Comparison of ENCODE assay signal across 7 mouse cellular contexts in the genomic region with DNA sequence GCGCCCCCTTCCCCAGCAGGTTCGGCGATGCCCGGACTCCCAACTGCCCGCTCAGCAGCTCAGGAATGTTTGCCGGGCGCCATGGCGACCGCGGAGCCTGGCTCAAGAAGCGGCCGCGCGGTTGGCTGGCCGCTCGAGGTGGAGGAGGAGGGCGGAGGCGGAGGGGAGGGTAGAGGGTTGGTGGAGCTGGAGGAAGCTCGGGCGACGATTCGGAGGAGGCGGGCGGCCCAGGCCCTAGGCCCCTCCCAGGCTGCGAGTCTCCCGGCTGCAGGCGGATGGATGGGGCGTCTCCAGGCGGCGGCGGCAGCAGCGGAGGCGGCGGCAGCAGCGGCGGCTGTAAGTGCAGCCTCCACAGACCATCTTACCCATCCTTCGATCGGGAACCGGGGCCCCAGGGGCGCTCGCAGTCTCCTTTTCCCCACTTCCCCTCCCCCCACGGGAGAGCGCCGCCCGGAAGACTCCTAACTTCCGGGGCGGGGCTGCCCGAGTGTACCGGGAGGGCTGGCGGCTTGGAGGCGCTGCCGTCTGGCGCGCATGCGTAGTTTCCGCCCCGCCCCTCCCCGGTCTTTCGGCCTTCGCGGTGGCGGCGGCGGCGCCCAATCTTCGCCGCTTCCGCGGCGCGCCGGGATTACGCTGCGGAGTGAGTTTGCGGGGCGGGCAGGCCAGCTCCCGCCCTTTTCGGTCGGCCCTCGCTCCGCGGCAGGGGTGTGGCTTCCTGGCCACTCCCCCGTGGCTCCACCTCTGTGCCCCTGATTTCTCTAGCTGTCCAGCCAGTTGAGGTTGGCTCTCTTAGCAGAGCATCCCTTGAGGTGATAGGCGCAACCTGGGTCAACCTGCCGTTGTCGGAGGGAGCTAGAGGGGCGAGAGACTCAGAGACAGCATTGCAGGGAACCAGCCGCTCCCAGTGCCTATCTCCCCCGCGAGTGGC. TPM values are rescaled to one million over a fixed set of nuclear protein-coding genes. Genes with fewer than 3 reads are reported as not detected.
DNase-seq lines count a peak whose midpoint lies in the region; ATAC-seq and TF ChIP-seq lines count a peak whose summit lies in the region.

Mier1 (plus strand) TSS at position 207 of the 928 bp plus-strand sequence.
Wdr78 (minus strand) TSS at position 372 of the 928 bp plus-strand sequence.

- TF ChIP-seq CTCF in kidney, adult 2 months (conservative IDR thresholded peaks at IDR 0.05; ENCODE audit: insufficient read depth, insufficient read length, low read depth, low read length), result no peak
- no peak for TF ChIP-seq CTCF in spleen, adult 2 months (IDR thresholded peaks at IDR 0.05; ENCODE audit: extremely low read depth, insufficient read depth, insufficient read length, insufficient replicate concordance)

- peak within 1 kb of the TSS; percentile 98 for H3K27ac ChIP-seq in embryonic facial prominence, embryonic 12.5 days
- peak within 1 kb of the TSS; percentile 90 for H3K27ac ChIP-seq in kidney, adult 2 months (ENCODE audit: insufficient read depth, low read depth, low read length)
- H3K27ac ChIP-seq in limb, embryonic 12.5 days, result peak within 1 kb of the TSS; percentile 99
- H3K27ac ChIP-seq in midbrain, embryonic 15.5 days, result peak within 1 kb of the TSS; percentile 99
- H3K27ac ChIP-seq in spleen, adult 2 months (ENCODE audit: insufficient read depth, low read length), result peak within 1 kb of the TSS; percentile 97

- H3K4me1 ChIP-seq in embryonic facial prominence, embryonic 12.5 days, result peaks cover 24% of the 10 kb centered on the region
- peaks cover 12% of the 10 kb centered on the region; the same call in 1 of the 2 replicates for H3K4me1 ChIP-seq in kidney, adult 2 months (ENCODE audit: control insufficient read depth, insufficient read depth, low read length)
- H3K4me1 ChIP-seq in limb, embryonic 12.5 days (replicated peaks), result peaks cover 18% of the 10 kb centered on the region
- H3K4me1 ChIP-seq in midbrain, embryonic 15.5 days, result peaks cover 41% of the 10 kb centered on the region
- peaks cover 3% of the 10 kb centered on the region for H3K4me1 ChIP-seq in spleen, adult 2 months (ENCODE audit: control insufficient read depth, insufficient read depth, insufficient read length)

- WGBS in embryonic facial prominence, embryonic 12.5 days, result under 1% methylated on average over 79 of the region's 90 CpGs
- under 1% methylated on average over 87 of the region's 90 CpGs for WGBS in kidney, adult 2 months
- WGBS in limb, embryonic 12.5 days, result under 1% methylated on average over 89 of the region's 90 CpGs
- WGBS in midbrain, embryonic 15.5 days, result under 1% methylated on average over 83 of the region's 90 CpGs
- WGBS in spleen, adult 2 months, result under 1% methylated on average over 82 of the region's 90 CpGs

- H3K4me2 ChIP-seq in embryonic facial prominence, embryonic 12.5 days (replicated peaks), result peak within 1 kb of the TSS; percentile 70
- H3K4me2 ChIP-seq in limb, embryonic 12.5 days, result peak within 1 kb of the TSS; percentile 79
- peak within 1 kb of the TSS; percentile 64 for H3K4me2 ChIP-seq in midbrain, embryonic 15.5 days

- TF ChIP-seq POLR2A in kidney, adult 2 months (IDR thresholded peaks at IDR 0.05; ENCODE audit: low read depth, low read length), result peak; percentile 6
- TF ChIP-seq POLR2A in spleen, adult 2 months (IDR thresholded peaks at IDR 0.05; ENCODE audit: low read depth, low read length), result no peak

- H3K9me3 ChIP-seq in embryonic facial prominence, embryonic 12.5 days, result no peaks in the 10 kb centered on the region
- no peaks in the 10 kb centered on the region for H3K9me3 ChIP-seq in limb, embryonic 12.5 days
- H3K9me3 ChIP-seq in midbrain, embryonic 15.5 days, result no peaks in the 10 kb centered on the region

- DNase-seq in adrenal gland, postnatal 25 days, result peak; percentile 96
- DNase-seq in heart, adult 18-20 months, result peak; percentile 95 to 98
- peak; percentile 98 for DNase-seq in kidney, adult 2 months
- DNase-seq in spleen, adult 2 months (ENCODE audit: low read depth in 1 of 2, low spot score in 2 of 2), result peak; percentile 88 to 92

- peak; percentile 99 for ATAC-seq in embryonic facial prominence, embryonic 12.5 days (ENCODE audit: insufficient number of reproducible peaks, insufficient read depth, low FRiP score, low TSS enrichment)
- peak; percentile 99 for ATAC-seq in limb, embryonic 12.5 days (ENCODE audit: insufficient number of reproducible peaks, insufficient read depth, low FRiP score, low TSS enrichment, low read depth)
- ATAC-seq in midbrain, embryonic 15.5 days (replicated peaks), result peak; percentile 99

- H3K9ac ChIP-seq in embryonic facial prominence, embryonic 12.5 days, result peak within 1 kb of the TSS; percentile 77
- H3K9ac ChIP-seq in limb, embryonic 12.5 days (replicated peaks), result peak within 1 kb of the TSS; percentile 78
- H3K9ac ChIP-seq in midbrain, embryonic 15.5 days, result peak within 1 kb of the TSS; percentile 71

- no peaks in the 10 kb centered on the region; the same call in 1 of the 2 replicates for H3K36me3 ChIP-seq in embryonic facial prominence, embryonic 12.5 days
- no peaks in the 10 kb centered on the region for H3K36me3 ChIP-seq in kidney, adult 2 months (ENCODE audit: control insufficient read depth, insufficient read depth, low read length)
- peaks cover 16% of the 10 kb centered on the region; the same call in 1 of the 2 replicates for H3K36me3 ChIP-seq in limb, embryonic 12.5 days
- H3K36me3 ChIP-seq in midbrain, embryonic 15.5 days (replicated peaks), result no peaks in the 10 kb centered on the region
- H3K36me3 ChIP-seq in spleen, adult 2 months (ENCODE audit: control insufficient read depth, insufficient read depth, low read length), result 0 out of 2 replicates have a peak, but pooled peaks cover 3% of the 10 kb centered on the region

- no peaks in the 10 kb centered on the region for H3K27me3 ChIP-seq in embryonic facial prominence, embryonic 12.5 days
- no peaks in the 10 kb centered on the region for H3K27me3 ChIP-seq in kidney, adult 2 months (replicated peaks; ENCODE audit: control insufficient read depth, insufficient read depth, low read length)
- no peaks in the 10 kb centered on the region; the same call in 1 of the 2 replicates for H3K27me3 ChIP-seq in limb, embryonic 12.5 days
- H3K27me3 ChIP-seq in midbrain, embryonic 15.5 days (replicated peaks), result no peaks in the 10 kb centered on the region
- H3K27me3 ChIP-seq in spleen, adult 2 months (ENCODE audit: control insufficient read depth, insufficient read depth, low read length), result no peaks in the 10 kb centered on the region

- peak within 1 kb of the TSS; percentile 69 for H3K4me3 ChIP-seq in embryonic facial prominence, embryonic 12.5 days
- peak within 1 kb of the TSS; percentile 82 for H3K4me3 ChIP-seq in kidney, adult 2 months (ENCODE audit: insufficient read depth, low read depth, low read length)
- H3K4me3 ChIP-seq in limb, embryonic 12.5 days (replicated peaks), result peak within 1 kb of the TSS; percentile 79
- peak within 1 kb of the TSS; percentile 73 for H3K4me3 ChIP-seq in midbrain, embryonic 15.5 days
- H3K4me3 ChIP-seq in spleen, adult 2 months (ENCODE audit: extremely low read depth, insufficient read depth, insufficient read length), result peak within 1 kb of the TSS; percentile 74

RNA-seq across cellular contexts. Expression of gene Mier1, which starts in this region (rescaled TPM):
- total RNA-seq in adrenal gland, postnatal 25 days (2021), result 77.1 and 80.1 TPM in 2 replicates
- polyA plus RNA-seq in embryonic facial prominence, embryonic 12.5 days (2016; fragmentation: Nextera tagmentation; extraction: Ambion mirVana), result 50.2 and 56.3 TPM in 2 replicates
- 10 to 100 TPM; 30.0 to 34.5 TPM for total RNA-seq in heart, adult 18-20 months (2021)
- 8.9 and 10.6 TPM in 2 replicates for polyA plus RNA-seq in kidney, adult 2 months (2012; rRNA removed)
- 52.7 and 60.8 TPM in 2 replicates for polyA plus RNA-seq in limb, embryonic 12.5 days (2016; fragmentation: Nextera tagmentation; extraction: Ambion mirVana)
- 27.7 and 29.9 TPM in 2 replicates for polyA plus RNA-seq in midbrain, embryonic 15.5 days (2015; fragmentation: Nextera tagmentation; extraction: Ambion mirVana)
- 8.6 and 9.7 TPM in 2 replicates for polyA plus RNA-seq in spleen, adult 2 months (2012; rRNA removed)

RNA-seq across cellular contexts. Expression of gene Wdr78, which starts in this region (rescaled TPM):
- total RNA-seq in adrenal gland, postnatal 25 days (2021), result 6.3 and 8.6 TPM in 2 replicates
- polyA plus RNA-seq in embryonic facial prominence, embryonic 12.5 days (2016; fragmentation: Nextera tagmentation; extraction: Ambion mirVana), result 5.7 and 6.0 TPM in 2 replicates
- under 1 TPM; 0.52 to 0.93 TPM for total RNA-seq in heart, adult 18-20 months (2021)
- polyA plus RNA-seq in kidney, adult 2 months (2012; rRNA removed), result 1.7 and 1.8 TPM in 2 replicates
- polyA plus RNA-seq in limb, embryonic 12.5 days (2016; fragmentation: Nextera tagmentation; extraction: Ambion mirVana), result 3.7 and 5.1 TPM in 2 replicates
- 5.4 and 5.6 TPM in 2 replicates for polyA plus RNA-seq in midbrain, embryonic 15.5 days (2015; fragmentation: Nextera tagmentation; extraction: Ambion mirVana)
- polyA plus RNA-seq in spleen, adult 2 months (2012; rRNA removed), result 0.57 and 1.2 TPM in 2 replicates

Comparison
In these comparisons a context has a peak if more than half of its experiments do, and no peak if none do; other contexts are left out.
1. Peak in every context shown above with its lines: DNase-seq, ATAC-seq, H3K4me3 ChIP-seq and H3K27ac ChIP-seq.